Mouse (Mus musculus): ENCODE data around the gene 4933405L10Rik.

4933405L10Rik gene

DNA sequence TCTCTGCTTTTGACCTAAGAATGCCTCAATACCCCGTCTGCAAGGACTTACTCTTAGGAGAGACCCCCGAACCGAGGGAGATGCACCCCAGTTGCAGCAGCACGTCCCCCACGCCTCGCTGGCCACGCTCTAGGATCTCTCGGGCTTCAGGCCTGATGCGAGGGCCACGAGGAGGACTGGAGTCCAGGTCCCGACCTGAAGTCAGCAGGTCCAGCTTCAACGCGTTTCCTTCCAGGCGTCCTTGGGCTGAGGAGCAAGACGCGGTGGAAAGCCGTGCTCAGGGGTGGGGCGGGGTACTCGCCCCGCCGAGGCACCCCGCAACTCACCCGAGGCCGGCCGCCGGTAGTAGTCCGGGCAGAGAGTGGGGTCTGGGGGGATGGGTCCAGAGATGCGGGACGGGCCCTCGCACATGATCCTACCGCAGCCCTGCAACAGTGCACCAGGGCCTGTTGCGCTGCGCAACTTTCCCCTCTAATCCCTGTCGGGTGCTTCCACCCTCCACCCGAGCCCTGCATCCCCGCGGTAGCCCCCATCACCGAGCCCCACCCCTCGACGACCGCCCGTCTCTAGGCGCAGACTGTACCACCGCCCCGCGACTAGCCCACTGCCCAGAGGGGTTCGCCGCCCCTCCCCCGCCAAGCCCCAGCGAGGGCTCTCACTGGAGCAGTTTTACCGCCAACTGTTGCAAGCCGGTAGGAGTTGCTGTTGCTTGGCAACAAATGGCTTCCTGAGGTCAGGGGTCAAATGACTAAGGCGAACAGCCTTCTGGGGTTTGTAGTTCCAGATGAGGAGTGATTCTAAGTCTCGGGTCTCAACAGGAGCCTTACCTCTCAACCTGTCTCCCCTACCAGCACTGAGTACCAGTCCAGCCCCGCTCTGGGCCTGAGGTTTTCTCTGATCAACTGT, at the start of gene 4933405L10Rik, which contains the start of gene Enkd1:
Gene 4933405L10Rik, plus strand, starts transcription at position 158 of the 906 bp plus-strand sequence.
Gene Enkd1, minus strand, starts transcription at position 713 of the 906 bp plus-strand sequence.
- peak; percentile 84 for DNase-seq (ENCODE audit: extremely low read depth, insufficient read length, low spot score)

DNA sequence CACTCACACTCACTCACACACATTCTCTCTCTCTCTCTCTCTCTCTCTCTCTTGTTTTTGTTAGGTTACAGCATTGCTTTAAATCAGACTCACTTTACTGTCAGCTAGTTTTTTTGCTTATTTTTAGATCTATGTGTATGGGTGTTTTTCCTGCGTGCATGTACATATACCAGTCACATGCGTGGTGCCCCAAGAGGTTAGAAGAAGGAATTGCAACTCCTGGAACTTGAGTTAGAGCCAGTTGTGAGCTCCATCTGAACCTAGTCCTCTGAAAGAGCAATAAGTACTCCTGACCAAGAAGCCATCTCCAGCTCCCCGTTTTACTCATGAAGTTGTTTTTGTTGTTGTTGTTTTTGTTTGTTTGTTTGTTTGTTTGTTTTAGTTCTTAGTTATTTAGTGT, 46.3 kb upstream of the 4933405L10Rik start:
- no peak for DNase-seq (ENCODE audit: extremely low read depth, insufficient read length, low spot score)

GRCm38 (mm10) chr8:105677891-105678290, 29.6 kb upstream of the 4933405L10Rik start:
- DNase-seq (ENCODE audit: extremely low read depth, insufficient read length, low spot score) = no peak

DNA sequence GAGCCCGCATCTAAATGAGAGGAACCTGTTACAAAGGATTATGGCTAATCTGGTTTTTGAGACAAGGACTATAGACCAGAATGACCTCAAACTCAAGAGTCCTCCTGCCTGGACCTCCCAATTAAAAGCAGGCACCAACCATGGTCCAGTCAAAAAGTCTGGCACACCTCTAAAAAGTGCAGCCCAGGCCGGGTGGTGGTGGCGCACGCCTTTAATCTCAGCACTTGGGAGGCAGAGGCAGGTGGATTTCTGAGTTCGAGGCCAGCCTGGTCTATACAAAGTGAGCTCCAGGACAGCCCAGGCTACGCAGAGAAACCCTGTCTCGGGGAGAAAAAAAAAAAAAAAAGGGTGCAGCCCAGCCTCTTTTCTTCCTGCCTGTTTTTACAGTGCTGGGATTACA, 22.1 kb upstream of the 4933405L10Rik start:
- no peak for DNase-seq (ENCODE audit: extremely low read depth, insufficient read length, low spot score)

- DNase-seq (ENCODE audit: extremely low read depth, insufficient read length, low spot score) = peak; percentile 47
Observed at GRCm38 (mm10) chr8:105685796-105686308, 21.6 kb upstream of the 4933405L10Rik start, which contains the start of gene Carmil2. Gene Carmil2 (plus strand): TSS chr8:105686274.

- DNase-seq (ENCODE audit: extremely low read depth, insufficient read length, low spot score) = no peak
Observed at GRCm38 (mm10) chr8:105686551-105686950, 20.9 kb upstream of the 4933405L10Rik start.

DNA sequence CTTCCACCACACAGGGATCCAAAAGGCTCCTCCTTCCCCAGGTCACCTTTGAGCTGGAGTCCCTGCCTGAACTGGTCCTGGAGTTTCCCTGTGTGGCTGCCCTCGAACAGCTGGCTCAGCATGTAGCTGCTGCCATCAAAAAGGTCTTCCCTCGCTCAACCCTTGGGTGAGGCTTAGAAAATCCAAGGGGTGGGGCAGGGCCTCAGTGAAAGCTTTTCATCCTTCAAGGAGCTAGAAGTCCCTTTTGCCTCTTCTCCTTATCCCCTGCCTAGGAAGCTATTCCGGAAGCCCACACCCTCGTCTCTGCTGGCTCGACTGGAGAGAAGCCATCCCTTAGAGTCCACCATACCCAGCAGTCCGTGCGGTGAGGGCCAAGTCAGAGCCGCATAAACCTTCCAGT, 19.9 kb upstream of the 4933405L10Rik start:
- DNase-seq (ENCODE audit: extremely low read depth, insufficient read length, low spot score) = no peak

DNA sequence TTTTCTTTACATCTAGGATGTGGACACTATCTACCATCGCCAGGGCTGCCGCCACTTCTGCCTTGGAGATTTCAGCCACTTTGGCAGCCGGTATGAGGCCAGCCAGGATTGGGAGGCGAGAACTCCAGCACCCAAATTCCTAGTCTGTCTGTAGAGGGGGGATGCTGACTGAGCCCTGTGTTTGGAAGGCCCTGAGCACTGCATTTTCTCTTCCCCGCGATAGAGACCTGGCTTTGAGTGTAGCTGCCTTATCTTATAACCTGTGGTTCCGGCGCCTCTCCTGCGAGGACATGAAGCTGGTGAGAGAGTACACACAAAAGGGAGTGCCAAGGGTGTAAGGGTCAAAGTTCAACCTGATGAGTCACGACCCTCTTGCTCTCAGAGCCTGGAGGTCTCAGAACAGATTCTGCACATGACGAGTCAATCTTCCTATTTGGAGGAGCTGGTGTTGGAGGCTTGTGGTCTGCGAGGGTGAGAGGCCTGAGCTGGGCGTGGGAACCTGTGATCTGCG, 19.2 kb upstream of the 4933405L10Rik start:
- DNase-seq (ENCODE audit: extremely low read depth, insufficient read length, low spot score) = no peak

GRCm38 (mm10) chr8:105689256-105689982, 18.0 kb upstream of the 4933405L10Rik start:
- DNase-seq (ENCODE audit: extremely low read depth, insufficient read length, low spot score) = no peak

DNA sequence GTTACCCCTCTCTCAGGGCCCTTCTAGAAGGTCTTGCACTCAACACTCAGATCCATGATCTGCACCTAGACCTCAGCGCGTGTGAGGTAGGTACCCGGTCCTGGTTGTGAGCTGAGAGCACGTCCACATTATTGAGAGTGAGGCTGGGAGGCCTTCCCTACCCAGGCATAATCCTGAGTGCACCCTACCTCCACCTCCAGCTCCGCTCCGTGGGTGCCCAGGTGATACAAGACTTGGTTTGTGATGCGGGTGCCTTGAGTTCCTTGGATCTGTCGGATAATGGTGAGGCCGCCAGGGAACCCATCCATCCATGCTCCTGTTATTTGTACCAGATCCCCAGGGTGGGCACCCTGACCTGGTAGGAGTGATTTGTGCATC, 17.5 kb upstream of the 4933405L10Rik start:
- no peak for DNase-seq (ENCODE audit: extremely low read depth, insufficient read length, low spot score)

DNA sequence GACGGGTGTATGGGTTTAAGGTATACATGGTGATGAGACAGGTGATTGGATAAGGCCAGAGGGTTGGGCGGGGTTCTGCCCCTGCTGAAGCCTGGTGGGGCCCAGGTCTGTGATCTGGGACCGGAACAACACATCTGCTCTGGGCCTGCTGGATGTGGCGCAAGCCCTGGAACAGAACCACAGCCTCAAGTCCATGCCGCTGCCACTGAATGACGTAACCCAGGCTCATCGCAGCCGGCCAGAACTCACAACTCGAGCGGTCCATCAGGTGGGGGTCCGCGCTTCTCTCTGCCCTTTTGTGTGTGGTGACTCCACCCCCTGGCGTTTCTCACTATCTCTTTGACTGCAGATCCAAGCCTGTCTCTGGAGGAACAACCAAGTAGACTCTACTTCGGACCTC, 16.5 kb upstream of the 4933405L10Rik start:
- DNase-seq (ENCODE audit: extremely low read depth, insufficient read length, low spot score) = no peak

DNA sequence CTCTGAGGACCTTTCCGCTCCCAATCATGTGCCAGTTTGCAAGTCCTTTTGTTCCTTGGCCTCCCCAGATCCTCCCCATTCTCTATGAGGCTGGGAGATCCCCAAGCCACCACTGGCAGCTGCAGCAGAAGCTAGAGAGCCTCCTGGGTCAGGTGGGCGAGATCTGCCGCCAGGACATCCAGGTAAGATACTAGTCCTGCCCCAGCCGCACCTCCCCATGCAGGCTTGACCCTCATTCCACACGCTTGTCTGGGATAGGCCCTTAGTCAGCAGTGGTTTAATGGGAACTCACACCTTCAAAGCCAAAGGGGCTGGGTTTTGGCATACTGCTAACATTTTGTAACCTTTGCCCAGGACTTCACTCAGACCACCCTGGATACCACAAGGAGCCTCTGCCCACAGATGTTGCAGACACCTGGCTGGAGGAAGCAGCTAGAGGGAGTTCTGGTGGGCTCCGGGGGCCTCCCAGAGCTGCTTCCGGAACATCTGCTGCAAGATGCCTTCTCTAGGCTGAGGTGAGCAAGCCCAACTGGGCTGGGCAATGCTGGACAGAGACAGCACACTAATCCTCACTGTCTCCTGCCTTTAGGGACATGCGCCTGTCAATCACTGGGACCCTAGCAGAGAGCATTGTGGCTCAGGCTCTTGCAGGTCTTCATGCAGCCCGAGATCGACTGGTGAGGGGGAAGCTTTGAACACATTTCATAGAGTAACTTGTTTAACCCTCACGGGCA, 14.8 kb upstream of the 4933405L10Rik start:
- no peak for DNase-seq (ENCODE audit: extremely low read depth, insufficient read length, low spot score)

- no peak for DNase-seq (ENCODE audit: extremely low read depth, insufficient read length, low spot score)
Observed at GRCm38 (mm10) chr8:105693648-105694047, 13.8 kb upstream of the 4933405L10Rik start.

DNA sequence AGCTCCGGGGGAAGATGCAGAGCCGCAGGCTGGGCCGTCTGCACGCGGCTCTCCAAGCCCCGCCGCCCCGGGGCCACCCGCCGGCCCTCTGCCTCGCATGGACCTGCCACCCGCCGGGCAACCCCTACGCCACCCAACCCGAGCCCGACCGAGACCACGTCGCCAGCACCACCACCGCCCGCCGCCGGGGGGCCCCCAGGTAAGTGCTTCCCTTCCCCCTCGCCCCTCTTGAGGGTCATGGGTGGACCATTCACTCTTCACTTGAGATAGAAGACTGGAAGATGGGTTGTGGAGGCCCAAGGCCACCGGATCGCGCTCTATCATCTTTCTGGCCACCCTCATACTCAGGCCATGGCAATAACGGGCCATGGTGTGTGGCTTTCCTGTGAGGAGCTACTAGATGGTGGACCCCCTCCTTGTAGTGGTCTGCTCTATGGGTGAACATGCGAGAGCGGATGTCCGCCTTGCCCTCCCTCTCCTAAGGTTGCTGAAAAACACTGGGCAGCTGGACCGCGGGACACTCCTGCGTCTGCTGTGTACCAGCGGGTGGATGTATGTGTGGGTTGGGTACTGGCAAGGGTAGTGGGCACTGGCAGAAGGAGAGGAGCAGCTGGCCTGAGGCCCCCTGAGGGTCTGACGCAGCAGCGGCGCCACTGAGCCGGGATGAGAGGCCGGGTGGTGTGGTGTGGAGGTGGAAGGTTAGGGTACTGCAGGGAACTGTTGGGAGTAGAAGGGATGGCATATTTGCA, 13.2 kb upstream of the 4933405L10Rik start:
- DNase-seq (ENCODE audit: extremely low read depth, insufficient read length, low spot score) = no peak

- no peak for DNase-seq (ENCODE audit: extremely low read depth, insufficient read length, low spot score)
Observed at GRCm38 (mm10) chr8:105695080-105695780, 12.2 kb upstream of the 4933405L10Rik start.

DNA sequence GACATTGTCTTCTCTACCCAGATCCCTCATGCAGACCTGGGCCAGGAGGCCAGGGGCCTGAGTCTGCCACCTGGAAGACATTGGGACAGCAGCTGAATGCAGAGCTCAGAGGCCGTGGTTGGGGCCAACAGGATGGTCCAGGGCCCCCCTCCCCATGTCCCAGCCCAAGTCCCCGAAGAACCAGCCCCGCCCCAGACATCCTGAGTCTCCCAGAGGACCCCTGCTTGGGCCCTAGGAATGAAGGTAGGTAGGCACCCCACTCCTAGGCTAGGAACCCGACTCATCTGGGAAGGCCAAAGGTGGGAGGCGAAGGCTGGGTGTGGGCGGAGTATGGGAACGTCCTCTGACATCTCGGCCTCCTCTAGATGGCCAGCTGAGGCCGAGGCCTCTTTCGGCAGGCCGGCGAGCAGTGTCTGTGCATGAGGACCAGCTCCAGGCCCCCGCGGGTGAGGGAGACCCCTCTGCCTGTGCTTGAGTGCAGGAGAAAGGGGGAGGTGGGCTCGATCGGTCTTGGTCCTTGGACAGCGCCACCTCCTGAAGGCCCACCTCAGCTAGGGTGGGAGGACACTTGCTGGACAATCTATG, 10.2 kb upstream of the 4933405L10Rik start:
- DNase-seq (ENCODE audit: extremely low read depth, insufficient read length, low spot score) = no peak

DNA sequence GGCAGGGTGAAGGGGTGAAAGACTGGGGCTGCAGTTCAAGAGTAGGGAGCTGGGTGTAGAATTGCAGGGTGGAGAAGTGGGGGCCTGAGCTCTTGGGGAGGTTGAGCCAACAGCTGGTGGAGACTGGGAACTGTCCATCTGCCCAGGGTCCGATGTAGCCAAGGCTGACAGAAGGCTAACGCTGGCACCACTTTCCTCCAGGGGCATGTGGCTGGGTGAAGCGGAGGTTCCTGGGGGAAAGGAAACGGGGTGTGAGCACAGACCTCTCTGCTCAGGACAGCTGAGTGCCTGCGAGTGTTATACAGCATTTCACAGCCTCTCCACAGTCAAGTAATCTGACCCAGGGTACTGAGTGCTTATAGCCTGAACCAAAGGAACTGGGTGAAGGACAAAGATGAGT, 8.7 kb upstream of the 4933405L10Rik start:
- DNase-seq (ENCODE audit: extremely low read depth, insufficient read length, low spot score) = no peak

GRCm38 (mm10) chr8:105699488-105700215, 7.8 kb upstream of the 4933405L10Rik start:
- no peak for DNase-seq (ENCODE audit: extremely low read depth, insufficient read length, low spot score)

Data from 3134 (cell line).